Mouse (Mus musculus): ENCODE data around the gene Bola1. TPM values are rescaled to one million over a fixed set of nuclear protein-coding genes. Genes with fewer than 3 reads are reported as not detected.

The Bola1 gene
- polyA plus RNA-seq, 1 experiment = 67.8 TPM

GRCm38 (mm10) chr3:96255926-96256593 is 36.6 kb upstream of the Bola1 start:
- no peaks in the 10 kb centered on the region for H3K27me3 ChIP-seq (replicated peaks; ENCODE audit: control insufficient read depth, insufficient read depth, low read length)
- no peaks in the 10 kb centered on the region for H3K36me3 ChIP-seq (ENCODE audit: control insufficient read depth, insufficient read depth, low read length)
- TF ChIP-seq POLR2A (IDR thresholded peaks at IDR 0.05; ENCODE audit: low read depth, low read length) = no peak
- no peak for TF ChIP-seq CTCF (conservative IDR thresholded peaks at IDR 0.05; ENCODE audit: insufficient read depth, insufficient read length, low read depth, low read length)
- no peaks in the 10 kb centered on the region for H3K4me1 ChIP-seq (ENCODE audit: control insufficient read depth, insufficient read depth, low read length)
- no peak overlapping the region for H3K27ac ChIP-seq (ENCODE audit: insufficient read depth, low read depth, low read length)
- 65% methylated on average over 5 of the region's 5 CpGs for WGBS
- no peak overlapping the region for H3K4me3 ChIP-seq (ENCODE audit: insufficient read depth, low read depth, low read length)
- DNase-seq = no peak

- 82% methylated on average over 10 of the region's 10 CpGs for WGBS
- TF ChIP-seq POLR2A (IDR thresholded peaks at IDR 0.05; ENCODE audit: low read depth, low read length) (no peak), CTCF (conservative IDR thresholded peaks at IDR 0.05; ENCODE audit: insufficient read depth, insufficient read length, low read depth, low read length) (no peak)
Measured at GRCm38 (mm10) chr3:96254683-96255355, 35.3 kb upstream of the Bola1 start.

GRCm38 (mm10) chr3:96251787-96252186 is 32.3 kb upstream of the Bola1 start:
- Histone ChIP-seq H3K36me3 (ENCODE audit: control insufficient read depth, insufficient read depth, low read length) (no peaks in the 10 kb centered on the region), H3K27me3 (replicated peaks; ENCODE audit: control insufficient read depth, insufficient read depth, low read length) (no peaks in the 10 kb centered on the region), H3K27ac (ENCODE audit: insufficient read depth, low read depth, low read length) (no peak overlapping the region), H3K4me1 (ENCODE audit: control insufficient read depth, insufficient read depth, low read length) (no peaks in the 10 kb centered on the region), H3K4me3 (ENCODE audit: insufficient read depth, low read depth, low read length) (no peak overlapping the region)
- WGBS = 87% methylated on average over 3 of the region's 3 CpGs
- no peak for TF ChIP-seq CTCF (conservative IDR thresholded peaks at IDR 0.05; ENCODE audit: insufficient read depth, insufficient read length, low read depth, low read length)
- no peak for TF ChIP-seq POLR2A (IDR thresholded peaks at IDR 0.05; ENCODE audit: low read depth, low read length)
- DNase-seq = no peak

More at GRCm38 (mm10) chr3:96254683-96255355, 35.3 kb upstream of the Bola1 start:
- no peaks in the 10 kb centered on the region for H3K4me1 ChIP-seq (ENCODE audit: control insufficient read depth, insufficient read depth, low read length)
- no peaks in the 10 kb centered on the region for H3K36me3 ChIP-seq (ENCODE audit: control insufficient read depth, insufficient read depth, low read length)
- H3K27me3 ChIP-seq (replicated peaks; ENCODE audit: control insufficient read depth, insufficient read depth, low read length) = no peaks in the 10 kb centered on the region
- no peak overlapping the region for H3K4me3 ChIP-seq (ENCODE audit: insufficient read depth, low read depth, low read length)
- no peak for DNase-seq
- H3K27ac ChIP-seq (ENCODE audit: insufficient read depth, low read depth, low read length) = no peak overlapping the region

- Histone ChIP-seq H3K27me3 (replicated peaks; ENCODE audit: control insufficient read depth, insufficient read depth, low read length) (no peaks in the 10 kb centered on the region), H3K36me3 (ENCODE audit: control insufficient read depth, insufficient read depth, low read length) (no peaks in the 10 kb centered on the region), H3K4me1 (ENCODE audit: control insufficient read depth, insufficient read depth, low read length) (no peaks in the 10 kb centered on the region), H3K4me3 (ENCODE audit: insufficient read depth, low read depth, low read length) (no peak overlapping the region), H3K27ac (ENCODE audit: insufficient read depth, low read depth, low read length) (no peak overlapping the region)
- DNase-seq = no peak
- TF ChIP-seq POLR2A (IDR thresholded peaks at IDR 0.05; ENCODE audit: low read depth, low read length) (no peak), CTCF (conservative IDR thresholded peaks at IDR 0.05; ENCODE audit: insufficient read depth, insufficient read length, low read depth, low read length) (no peak)
- WGBS = 74% methylated on average over 3 of the region's 3 CpGs
Measured at GRCm38 (mm10) chr3:96250890-96251289, 31.4 kb upstream of the Bola1 start.

GRCm38 (mm10) chr3:96249034-96249345 is 29.5 kb upstream of the Bola1 start:
- H3K27me3 ChIP-seq (replicated peaks; ENCODE audit: control insufficient read depth, insufficient read depth, low read length) = no peaks in the 10 kb centered on the region
- no peak for DNase-seq
- H3K4me1 ChIP-seq (ENCODE audit: control insufficient read depth, insufficient read depth, low read length) = peaks cover 4% of the 10 kb centered on the region; the same call in 1 of the 2 replicates
- no peaks in the 10 kb centered on the region for H3K36me3 ChIP-seq (ENCODE audit: control insufficient read depth, insufficient read depth, low read length)
- TF ChIP-seq POLR2A (IDR thresholded peaks at IDR 0.05; ENCODE audit: low read depth, low read length) (no peak), CTCF (conservative IDR thresholded peaks at IDR 0.05; ENCODE audit: insufficient read depth, insufficient read length, low read depth, low read length) (no peak)
- 77% methylated on average over 4 of the region's 4 CpGs for WGBS
- H3K4me3 ChIP-seq (ENCODE audit: insufficient read depth, low read depth, low read length) = no peak overlapping the region
- H3K27ac ChIP-seq (ENCODE audit: insufficient read depth, low read depth, low read length) = no peak overlapping the region

- H3K36me3 ChIP-seq (ENCODE audit: control insufficient read depth, insufficient read depth, low read length) = no peaks in the 10 kb centered on the region
- H3K27ac ChIP-seq (ENCODE audit: insufficient read depth, low read depth, low read length) = no peak overlapping the region
- no peak overlapping the region for H3K4me3 ChIP-seq (ENCODE audit: insufficient read depth, low read depth, low read length)
- peaks cover 8% of the 10 kb centered on the region; the same call in 1 of the 2 replicates for H3K4me1 ChIP-seq (ENCODE audit: control insufficient read depth, insufficient read depth, low read length)
- no peaks in the 10 kb centered on the region for H3K27me3 ChIP-seq (replicated peaks; ENCODE audit: control insufficient read depth, insufficient read depth, low read length)
- 66% methylated on average over 6 of the region's 6 CpGs for WGBS
- no peak for DNase-seq
- TF ChIP-seq CTCF (conservative IDR thresholded peaks at IDR 0.05; ENCODE audit: insufficient read depth, insufficient read length, low read depth, low read length) (no peak), POLR2A (IDR thresholded peaks at IDR 0.05; ENCODE audit: low read depth, low read length) (no peak)
Measured at GRCm38 (mm10) chr3:96248141-96249033, 28.9 kb upstream of the Bola1 start.
